9 mouse cellular contexts compared by ENCODE assay signal in the genomic region with DNA sequence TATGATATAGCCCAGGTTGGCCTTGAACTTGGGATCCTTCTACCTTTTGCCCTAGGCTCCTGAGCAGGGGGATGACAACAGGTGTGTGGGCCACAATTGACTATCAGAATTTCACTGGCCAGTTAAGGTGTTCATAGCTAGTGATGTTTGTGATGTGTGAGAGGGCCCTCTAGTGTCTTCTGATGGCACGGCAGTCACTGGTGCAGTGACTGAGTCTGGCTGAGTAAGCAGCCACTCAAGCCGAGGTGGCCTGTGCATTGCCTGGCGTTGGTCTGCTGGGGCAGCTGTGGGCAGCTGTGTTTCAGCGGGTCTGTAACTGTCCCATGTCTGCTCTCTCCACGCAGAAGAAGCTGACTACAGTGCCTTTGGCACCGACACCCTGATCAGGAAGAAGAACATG. TPM values are rescaled to one million over a fixed set of nuclear protein-coding genes. Genes with fewer than 3 reads are reported as not detected.
DNase-seq lines count a peak whose midpoint lies in the region; ATAC-seq and TF ChIP-seq lines count a peak whose summit lies in the region.
"Had no signal": no experiment of that assay in that cellular context is flagged by ENCODE, and none has a peak within 500 bp of the region (broad histone marks: within the 10 kb centered on the region; RNA-seq: fewer than 3 reads in every experiment).

No protein-coding gene starts in this region.

- H3K9ac ChIP-seq in hindbrain, embryonic 12.5 days = no peak overlapping the region
- H3K9ac ChIP-seq in lung, embryonic 16.5 days (ENCODE audit: low read length) = no peak overlapping the region
- no peak overlapping the region for H3K9ac ChIP-seq in stomach, postnatal 0 days (ENCODE audit: low read length)
- H3K9ac ChIP-seq: liver, embryonic 15.5 days had no signal

- H3K4me1 ChIP-seq in hindbrain, embryonic 10.5 days (replicated peaks) = peaks cover 7% of the 10 kb centered on the region
- H3K4me1 ChIP-seq in hindbrain, embryonic 12.5 days = peaks cover 25% of the 10 kb centered on the region
- peaks cover 63% of the 10 kb centered on the region for H3K4me1 ChIP-seq in E14TG2a.4 (replicated peaks; ENCODE audit: low read depth, low read length)
- peaks cover 47% of the 10 kb centered on the region for H3K4me1 ChIP-seq in heart, embryonic 10.5 days
- peaks cover 12% of the 10 kb centered on the region for H3K4me1 ChIP-seq in lung, embryonic 16.5 days (replicated peaks; ENCODE audit: control insufficient read depth, insufficient read depth, low read length)
- 0 out of 2 replicates have a peak, but pooled peaks cover 8% of the 10 kb centered on the region for H3K4me1 ChIP-seq in stomach, postnatal 0 days (replicated peaks; ENCODE audit: control insufficient read depth, insufficient read depth)

- DNase-seq in hindbrain, embryonic 10.5 days (ENCODE audit: low spot score) = peak; percentile 49
- DNase-seq in cerebellum, adult 8-10 months = peak; percentile 50
- DNase-seq in heart, embryonic 10.5 days (ENCODE audit: low spot score) = peak; percentile 78
- peak; percentile 81 to 87 for DNase-seq in kidney, postnatal 36 days
- peak; percentile 82 for DNase-seq in stomach, postnatal 0 days (ENCODE audit: low spot score)

- H3K4me3 ChIP-seq in hindbrain, embryonic 10.5 days = no peak overlapping the region
- H3K4me3 ChIP-seq in hindbrain, embryonic 12.5 days = no peak overlapping the region
- peak overlapping the region; percentile 69 for H3K4me3 ChIP-seq in E14TG2a.4 (replicated peaks; ENCODE audit: low read length)
- no peak overlapping the region for H3K4me3 ChIP-seq in heart, embryonic 10.5 days
- peak overlapping the region; percentile 25 for H3K4me3 ChIP-seq in lung, embryonic 16.5 days (ENCODE audit: low read length)
- no peak overlapping the region for H3K4me3 ChIP-seq in stomach, postnatal 0 days (ENCODE audit: low read depth, low read length)
- H3K4me3 ChIP-seq: liver, embryonic 15.5 days had no signal

- peaks cover 39% of the 10 kb centered on the region for H3K36me3 ChIP-seq in hindbrain, embryonic 10.5 days
- peaks cover 20% of the 10 kb centered on the region for H3K36me3 ChIP-seq in hindbrain, embryonic 12.5 days
- H3K36me3 ChIP-seq in E14TG2a.4 (ENCODE audit: insufficient read depth, low read length) = peaks cover 70% of the 10 kb centered on the region
- H3K36me3 ChIP-seq in heart, embryonic 10.5 days = peaks cover 25% of the 10 kb centered on the region
- H3K36me3 ChIP-seq in lung, embryonic 16.5 days (ENCODE audit: control insufficient read depth, insufficient read depth, low read length) = no peaks in the 10 kb centered on the region
- peaks cover 4% of the 10 kb centered on the region for H3K36me3 ChIP-seq in stomach, postnatal 0 days (ENCODE audit: control insufficient read depth, insufficient read depth, low read length)
- H3K36me3 ChIP-seq: liver, embryonic 15.5 days had no signal

- H3K27ac ChIP-seq in hindbrain, embryonic 10.5 days = no peak overlapping the region
- no peak overlapping the region for H3K27ac ChIP-seq in hindbrain, embryonic 12.5 days
- H3K27ac ChIP-seq in heart, embryonic 10.5 days = no peak overlapping the region
- H3K27ac ChIP-seq in lung, embryonic 16.5 days (ENCODE audit: low read length) = no peak overlapping the region
- no peak overlapping the region for H3K27ac ChIP-seq in stomach, postnatal 0 days (replicated peaks)
- H3K27ac ChIP-seq: liver, embryonic 15.5 days had no signal

- no peaks in the 10 kb centered on the region for H3K27me3 ChIP-seq in hindbrain, embryonic 10.5 days (ENCODE audit: insufficient read depth, poor library complexity, severe bottlenecking)
- no peaks in the 10 kb centered on the region for H3K27me3 ChIP-seq in hindbrain, embryonic 12.5 days
- no peaks in the 10 kb centered on the region for H3K27me3 ChIP-seq in E14TG2a.4 (ENCODE audit: insufficient read depth, low read length)
- H3K27me3 ChIP-seq in heart, embryonic 10.5 days (ENCODE audit: insufficient read depth, poor library complexity, severe bottlenecking) = no peaks in the 10 kb centered on the region
- H3K27me3 ChIP-seq in lung, embryonic 16.5 days (ENCODE audit: control insufficient read depth, insufficient read depth, low read depth, low read length) = no peaks in the 10 kb centered on the region
- H3K27me3 ChIP-seq in stomach, postnatal 0 days (ENCODE audit: control insufficient read depth, insufficient read depth, low read length) = no peaks in the 10 kb centered on the region
- H3K27me3 ChIP-seq: liver, embryonic 15.5 days had no signal

- ATAC-seq in hindbrain, embryonic 12.5 days (ENCODE audit: low FRiP score) = no peak
- ATAC-seq in lung, embryonic 16.5 days (ENCODE audit: low read depth) = peak; percentile 80
- peak; percentile 45 for ATAC-seq in stomach, postnatal 0 days (ENCODE audit: low FRiP score, low TSS enrichment)

- no peak for TF ChIP-seq EP300 in stomach, postnatal 0 days (optimal IDR thresholded peaks at IDR 0.05)

- no peak overlapping the region for H3K4me2 ChIP-seq in hindbrain, embryonic 12.5 days (replicated peaks)
- peak overlapping the region; percentile 36 for H3K4me2 ChIP-seq in lung, embryonic 16.5 days (ENCODE audit: low read depth, low read length)
- no peak overlapping the region for H3K4me2 ChIP-seq in stomach, postnatal 0 days (replicated peaks; ENCODE audit: low read depth)
- H3K4me2 ChIP-seq: liver, embryonic 15.5 days had no signal

- WGBS in hindbrain, embryonic 10.5 days = 46% methylated on average over 6 of the region's 6 CpGs
- 50% methylated on average over 6 of the region's 6 CpGs for WGBS in hindbrain, embryonic 12.5 days
- 38% methylated on average over 6 of the region's 6 CpGs for WGBS in heart, embryonic 10.5 days
- WGBS in lung, embryonic 16.5 days = 25% methylated on average over 6 of the region's 6 CpGs
- 33% methylated on average over 6 of the region's 6 CpGs for WGBS in stomach, postnatal 0 days

- no peaks in the 10 kb centered on the region for H3K9me3 ChIP-seq in hindbrain, embryonic 10.5 days
- H3K9me3 ChIP-seq in hindbrain, embryonic 12.5 days (replicated peaks) = no peaks in the 10 kb centered on the region
- H3K9me3 ChIP-seq in E14TG2a.4 (ENCODE audit: low read length) = no peaks in the 10 kb centered on the region
- H3K9me3 ChIP-seq in heart, embryonic 10.5 days = no peaks in the 10 kb centered on the region
- H3K9me3 ChIP-seq in lung, embryonic 16.5 days (ENCODE audit: control insufficient read depth, low read length) = no peaks in the 10 kb centered on the region
- no peaks in the 10 kb centered on the region for H3K9me3 ChIP-seq in stomach, postnatal 0 days (ENCODE audit: control insufficient read depth, low read length)
- H3K9me3 ChIP-seq: liver, embryonic 15.5 days had no signal

- peak; percentile 67 for TF ChIP-seq CTCF in E14TG2a.4 (conservative IDR thresholded peaks at IDR 0.05; ENCODE audit: low read length)
- TF ChIP-seq CTCF in stomach, postnatal 0 days (IDR thresholded peaks at IDR 0.05; ENCODE audit: low read depth) = peak; percentile 89

RNA-seq across cellular contexts. Expression of a gene that starts 17.2 kb away (rescaled TPM):
- polyA plus RNA-seq in hindbrain, embryonic 10.5 days (2016; fragmentation: Nextera tagmentation; extraction: Ambion mirVana) = 6.2 and 8.1 TPM in 2 replicates
- 9.6 and 10.9 TPM in 2 replicates for polyA plus RNA-seq in hindbrain, embryonic 12.5 days (2016; fragmentation: Nextera tagmentation; extraction: Ambion mirVana)
- polyA plus RNA-seq in heart, embryonic 10.5 days (2016; fragmentation: Nextera tagmentation; extraction: Ambion mirVana) = 12.2 and 15.0 TPM in 2 replicates
- 11.4 and 12.6 TPM in 2 replicates for polyA plus RNA-seq in lung, embryonic 16.5 days (2015; fragmentation: Nextera tagmentation; extraction: Ambion mirVana)
- polyA plus RNA-seq in stomach, postnatal 0 days (2015; fragmentation: Nextera tagmentation; extraction: Ambion mirVana) = 11.8 and 12.3 TPM in 2 replicates

Comparison
In these comparisons a context has a peak if more than half of its experiments do, and no peak if none do; other contexts are left out.
1. H3K4me3 ChIP-seq: peak in E14TG2a.4 (single experiment) and lung, embryonic 16.5 days (single experiment); none in hindbrain, embryonic 10.5 days (single experiment), hindbrain, embryonic 12.5 days (single experiment), heart, embryonic 10.5 days (single experiment) and stomach, postnatal 0 days (single experiment).
2. Peak in every context shown above with its lines, with median percentiles within 50 percentile points of each other: DNase-seq.